Mouse (Mus musculus): ENCODE measurements at regions not wholly inside any gene's neighbourhood (a gene's known extent, or its start where the extent isn't known, plus 50 kb on each side); places are given as distances from the start of the nearest gene placed in this dataset.

- no peak overlapping the region for H3K9ac ChIP-seq (ENCODE audit: control insufficient read depth, low read depth, low read length, poor library complexity, severe bottlenecking)
- no peaks in the 10 kb centered on the region for H3K36me3 ChIP-seq (ENCODE audit: control insufficient read depth in 1 of 2, insufficient read depth in 2 of 2, low read length in 2 of 2)
- no peaks in the 10 kb centered on the region for H3K27me3 ChIP-seq (ENCODE audit: control insufficient read depth in 1 of 2, insufficient read depth in 2 of 2, low read length in 2 of 2)
- H3K27ac ChIP-seq (ENCODE audit: control insufficient read depth, low read depth, low read length) = no peak overlapping the region
- H3K4me3 ChIP-seq (ENCODE audit: control insufficient read depth in 1 of 2, insufficient read depth in 1 of 2, low read depth in 2 of 2, low read length in 2 of 2) = no peak overlapping the region
- TF ChIP-seq ZNF384 (IDR thresholded peaks at IDR 0.05; ENCODE audit: low read depth, low read length) (no peak), MYC (IDR thresholded peaks at IDR 0.05; ENCODE audit: low read depth, low read length) (no peak), TAL1 (IDR thresholded peaks at IDR 0.05; ENCODE audit: low read length) (no peak), USF2 (IDR thresholded peaks at IDR 0.05; ENCODE audit: borderline replicate concordance in 1 of 2, insufficient read depth in 1 of 2, low read depth in 1 of 2, low read length in 2 of 2) (no peak)
- H3K79me2 ChIP-seq (ENCODE audit: control insufficient read depth, insufficient read depth, low read length, poor library complexity) = no peaks in the 10 kb centered on the region
- H3K4me1 ChIP-seq (ENCODE audit: control insufficient read depth in 1 of 2, insufficient read depth in 2 of 2, low read length in 2 of 2) = no peaks in the 10 kb centered on the region
- no peak for DNase-seq (ENCODE audit: low read depth, low spot score)
- no peaks in the 10 kb centered on the region for H3K9me3 ChIP-seq (replicated peaks; ENCODE audit: insufficient read depth, low read length)
These were observed 178.9 kb downstream of the Sox4 start for GRCm38 (mm10) chr13:28774649-28775048.

GRCm38 (mm10) chr13:28773466-28773865 is 180.0 kb downstream of the Sox4 start:
- no peak overlapping the region for H3K9ac ChIP-seq (ENCODE audit: control insufficient read depth, low read depth, low read length, poor library complexity, severe bottlenecking)
- no peaks in the 10 kb centered on the region for H3K9me3 ChIP-seq (replicated peaks; ENCODE audit: insufficient read depth, low read length)
- H3K4me1 ChIP-seq (ENCODE audit: control insufficient read depth in 1 of 2, insufficient read depth in 2 of 2, low read length in 2 of 2) = no peaks in the 10 kb centered on the region
- no peaks in the 10 kb centered on the region for H3K79me2 ChIP-seq (ENCODE audit: control insufficient read depth, insufficient read depth, low read length, poor library complexity)
- no peaks in the 10 kb centered on the region for H3K27me3 ChIP-seq (ENCODE audit: control insufficient read depth in 1 of 2, insufficient read depth in 2 of 2, low read length in 2 of 2)
- H3K4me3 ChIP-seq (ENCODE audit: control insufficient read depth in 1 of 2, insufficient read depth in 1 of 2, low read depth in 2 of 2, low read length in 2 of 2) = no peak overlapping the region
- H3K27ac ChIP-seq (ENCODE audit: control insufficient read depth, low read depth, low read length) = no peak overlapping the region
- no peaks in the 10 kb centered on the region for H3K36me3 ChIP-seq (ENCODE audit: control insufficient read depth in 1 of 2, insufficient read depth in 2 of 2, low read length in 2 of 2)
- DNase-seq (ENCODE audit: low read depth, low spot score) = no peak
- no peak for TF ChIP-seq TCF12 (IDR thresholded peaks at IDR 0.05; ENCODE audit: low read depth, low read length)
- no peak for TF ChIP-seq MYB (IDR thresholded peaks at IDR 0.05; ENCODE audit: low read depth, low read length)
- TF ChIP-seq UBTF (IDR thresholded peaks at IDR 0.05; ENCODE audit: borderline replicate concordance, insufficient read depth, low read depth, low read length) = no peak
- no peak for TF ChIP-seq MAX (IDR thresholded peaks at IDR 0.05; ENCODE audit: low read length)
- no peak for TF ChIP-seq MAFK (IDR thresholded peaks at IDR 0.05; ENCODE audit: borderline replicate concordance, low read depth, low read length)
- TF ChIP-seq ELF1 (IDR thresholded peaks at IDR 0.05; ENCODE audit: low read depth, low read length) = no peak
- no peak for TF ChIP-seq TAL1 (IDR thresholded peaks at IDR 0.05; ENCODE audit: low read length)
- TF ChIP-seq POLR2AphosphoS2 (IDR thresholded peaks at IDR 0.05; ENCODE audit: low read length) = no peak
- TF ChIP-seq EP300 (IDR thresholded peaks at IDR 0.05; ENCODE audit: low read depth in 1 of 2, low read length in 2 of 2) = no peak
- TF ChIP-seq USF2 (IDR thresholded peaks at IDR 0.05; ENCODE audit: borderline replicate concordance in 1 of 2, insufficient read depth in 1 of 2, low read depth in 1 of 2, low read length in 2 of 2) = no peak
- no peak for TF ChIP-seq E2F4 (IDR thresholded peaks at IDR 0.05; ENCODE audit: borderline replicate concordance, low read depth, low read length)
- TF ChIP-seq HCFC1 (IDR thresholded peaks at IDR 0.05; ENCODE audit: low read depth, low read length) = no peak
- no peak for TF ChIP-seq GATA1 (IDR thresholded peaks at IDR 0.05; ENCODE audit: low read depth, low read length)

- no peak overlapping the region for H3K4me3 ChIP-seq (ENCODE audit: control insufficient read depth in 1 of 2, insufficient read depth in 1 of 2, low read depth in 2 of 2, low read length in 2 of 2)
- no peak overlapping the region for H3K27ac ChIP-seq (ENCODE audit: control insufficient read depth, low read depth, low read length)
- no peaks in the 10 kb centered on the region for H3K27me3 ChIP-seq (ENCODE audit: control insufficient read depth in 1 of 2, insufficient read depth in 2 of 2, low read length in 2 of 2)
- H3K79me2 ChIP-seq (ENCODE audit: control insufficient read depth, insufficient read depth, low read length, poor library complexity) = no peaks in the 10 kb centered on the region
- H3K36me3 ChIP-seq (ENCODE audit: control insufficient read depth in 1 of 2, insufficient read depth in 2 of 2, low read length in 2 of 2) = no peaks in the 10 kb centered on the region
- no peak overlapping the region for H3K9ac ChIP-seq (ENCODE audit: control insufficient read depth, low read depth, low read length, poor library complexity, severe bottlenecking)
- no peak for DNase-seq (ENCODE audit: low read depth, low spot score)
- H3K9me3 ChIP-seq (replicated peaks; ENCODE audit: insufficient read depth, low read length) = no peaks in the 10 kb centered on the region
- no peaks in the 10 kb centered on the region for H3K4me1 ChIP-seq (ENCODE audit: control insufficient read depth in 1 of 2, insufficient read depth in 2 of 2, low read length in 2 of 2)
- TF ChIP-seq HCFC1 (IDR thresholded peaks at IDR 0.05; ENCODE audit: low read depth, low read length) (no peak), ZC3H11A (IDR thresholded peaks at IDR 0.05; ENCODE audit: low read depth, low read length) (no peak), CTCF (IDR thresholded peaks at IDR 0.05 in 2 of 3, conservative IDR thresholded peaks at IDR 0.05 in 1 of 3; ENCODE audit: control insufficient read depth in 1 of 3, insufficient read depth in 1 of 3, low read depth in 2 of 3, low read length in 3 of 3, poor library complexity in 1 of 3, severe bottlenecking in 1 of 3) (no peak), KAT2A (conservative IDR thresholded peaks at IDR 0.05; ENCODE audit: low read depth, low read length) (no peak), EP300 (IDR thresholded peaks at IDR 0.05; ENCODE audit: low read depth in 1 of 2, low read length in 2 of 2) (no peak), NRF1 (IDR thresholded peaks at IDR 0.05; ENCODE audit: insufficient read depth, low read depth, low read length, poor library complexity, severe bottlenecking) (no peak), RCOR1 (IDR thresholded peaks at IDR 0.05; ENCODE audit: low read depth, low read length) (no peak), ZKSCAN1 (IDR thresholded peaks at IDR 0.05; ENCODE audit: low read depth, low read length) (no peak), USF2 (IDR thresholded peaks at IDR 0.05; ENCODE audit: borderline replicate concordance in 1 of 2, insufficient read depth in 1 of 2, low read depth in 1 of 2, low read length in 2 of 2) (no peak), CHD1 (IDR thresholded peaks at IDR 0.05; ENCODE audit: low read depth, low read length) (no peak), TAL1 (IDR thresholded peaks at IDR 0.05; ENCODE audit: low read length) (no peak), TBP (IDR thresholded peaks at IDR 0.05; ENCODE audit: low read depth, low read length) (no peak), SIN3A (IDR thresholded peaks at IDR 0.05; ENCODE audit: low read length) (no peak), JUND (IDR thresholded peaks at IDR 0.05; ENCODE audit: low read depth, low read length) (no peak)
These were observed 183.0 kb downstream of the Sox4 start for GRCm38 (mm10) chr13:28770531-28770930.

All from MEL (cell line).